Mouse (Mus musculus) neural tube, embryonic 11.5 days (tissue): Measurements from ENCODE around the gene 4430402I18Rik. TPM values are rescaled to one million over a fixed set of nuclear protein-coding genes. Genes with fewer than 3 reads are reported as not detected.

Experiments used
- ATAC-seq: fragments of 200-750 bp; cut with Nextera tagmentation; 2 replicates; pipeline ENCODE4 v1.8.0; 2017; ENCODE audit warnings: moderate number of reproducible peaks, mild to moderate bottlenecking, moderate TSS enrichment, moderate library complexity; ENCODE audit not compliant: insufficient read depth, low FRiP score, low TSS enrichment
- DNase-seq: peaks from one replicate; pipeline ENCODE4 v3.0.0-alpha.2; 2015; ENCODE audit warnings: low spot score
- H3K27ac ChIP-seq: fragments of 300-500 bp; sonication (generic); 2 replicates; pipeline ENCODE4 v1.5.1; 2014; ENCODE audit warnings: low read depth, mild to moderate bottlenecking, low read length
- H3K27me3 ChIP-seq: fragments of 300-500 bp; sonication (generic); 2 replicates; pipeline ENCODE4 v1.6.1; 2014; ENCODE audit warnings: mild to moderate bottlenecking, low read length, mixed read lengths; ENCODE audit not compliant: control insufficient read depth, insufficient read depth
- H3K36me3 ChIP-seq: fragments of 300-500 bp; sonication (generic); 2 replicates; pipeline ENCODE4 v1.6.1; 2014; ENCODE audit warnings: mild to moderate bottlenecking, low read length, moderate library complexity, mixed read lengths; ENCODE audit not compliant: control insufficient read depth, insufficient read depth
- H3K4me1 ChIP-seq: fragments of 300-500 bp; sonication (generic); 2 replicates; pipeline ENCODE4 v1.6.1; 2014; ENCODE audit warnings: low read length, mixed read lengths; ENCODE audit not compliant: control insufficient read depth, insufficient read depth
- H3K4me2 ChIP-seq: fragments of 300-500 bp; sonication (generic); 2 replicates; pipeline ENCODE4 v1.6.1; 2014; ENCODE audit warnings: low read depth, mild to moderate bottlenecking, moderate library complexity
- H3K4me3 ChIP-seq: fragments of 300-500 bp; sonication (generic); 2 replicates; pipeline ENCODE4 v1.5.1; 2014; ENCODE audit warnings: low read depth, low read length
- H3K9ac ChIP-seq: fragments of 300-500 bp; sonication (generic); 2 replicates; pipeline ENCODE4 v1.6.1; 2014; ENCODE audit warnings: mild to moderate bottlenecking, low read length
- H3K9me3 ChIP-seq: fragments of 300-500 bp; sonication (generic); 2 replicates; pipeline ENCODE4 v1.6.1; 2016; ENCODE audit warnings: low read length; ENCODE audit not compliant: control insufficient read depth
- WGBS: fragments of 180-500 bp; shearing (Covaris S2); extraction: QIAGEN DNeasy Blood & Tissue Kit; methylation state at CpG from one replicate; pipeline ENCODE4 v1.1.7; 2014; 5-methylcytosine and 5-hydroxymethylcytosine counted together
- polyA plus RNA-seq: library from polyadenylated mRNA; unstranded; fragments of >200 nt; fragmentation: Nextera tagmentation; extraction: Ambion mirVana; gene quantifications from 2 replicates; pipeline ENCODE4 v1.2.1, GENCODE M21; 2014

Gene 4430402I18Rik
- polyA plus RNA-seq, 1 experiment from 2014 or later: 0.60 TPM

DNA sequence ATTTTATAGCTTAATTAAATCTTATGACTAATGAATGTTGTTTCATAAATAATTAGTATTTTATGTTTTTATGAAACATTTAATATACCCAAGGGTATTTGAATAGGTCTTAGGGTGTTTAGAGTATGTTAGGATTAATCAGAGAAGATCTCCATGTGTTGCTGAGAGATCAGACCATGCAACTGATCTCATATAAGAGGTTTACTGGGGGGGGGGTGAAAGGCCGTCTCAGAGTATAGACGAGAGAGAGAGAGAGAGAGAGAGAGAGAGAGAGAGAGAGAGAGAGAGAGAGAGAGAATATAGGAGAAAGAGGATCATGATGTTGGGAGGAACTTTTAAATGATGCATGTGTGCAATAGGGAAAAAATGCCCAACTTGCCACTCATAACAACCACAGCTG lies 97.2 kb downstream of the 4430402I18Rik start:
- WGBS: 88% methylated on average over 2 of the region's 2 CpGs
- no peaks in the 10 kb centered on the region for H3K4me1 ChIP-seq
- no peak overlapping the region for H3K9ac ChIP-seq
- H3K4me2 ChIP-seq: no peak overlapping the region
- no peaks in the 10 kb centered on the region for H3K27me3 ChIP-seq
- ATAC-seq: no peak
- H3K9me3 ChIP-seq: no peaks in the 10 kb centered on the region
- no peak overlapping the region for H3K4me3 ChIP-seq
- no peaks in the 10 kb centered on the region for H3K36me3 ChIP-seq
- H3K27ac ChIP-seq: no peak overlapping the region
- DNase-seq: no peak

DNA sequence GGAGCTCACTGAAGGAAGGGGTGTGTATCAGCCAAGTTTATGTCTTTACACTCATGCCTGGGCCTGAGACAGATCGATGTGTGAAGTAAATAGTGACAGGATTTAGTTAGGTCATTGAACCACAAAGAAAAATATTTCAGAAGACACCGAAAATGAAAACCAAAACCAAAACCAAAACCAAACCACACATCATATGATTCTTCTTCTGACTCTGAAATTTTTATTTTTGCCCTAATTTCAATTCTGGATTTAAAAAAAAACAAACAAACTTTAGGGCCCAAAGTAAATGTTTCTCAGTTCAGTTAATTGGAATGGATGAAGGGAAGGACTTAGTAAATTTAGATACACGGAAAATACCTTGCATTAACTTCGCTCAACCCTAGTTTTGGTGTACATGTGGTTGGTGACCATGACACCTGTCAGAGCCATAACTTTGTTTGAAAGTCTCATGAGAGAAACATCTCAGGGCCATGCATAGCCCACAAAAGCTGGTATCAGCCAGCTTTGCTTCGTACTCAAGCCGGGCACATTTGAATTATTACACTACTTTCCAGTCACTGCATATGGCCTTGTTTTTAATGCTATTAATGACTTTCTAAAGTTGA lies 98.2 kb downstream of the 4430402I18Rik start:
- H3K4me3 ChIP-seq: no peak overlapping the region
- ATAC-seq: no peak
- H3K4me1 ChIP-seq: no peaks in the 10 kb centered on the region
- no peaks in the 10 kb centered on the region for H3K36me3 ChIP-seq
- no peaks in the 10 kb centered on the region for H3K9me3 ChIP-seq
- 90% methylated on average over 6 of the region's 6 CpGs for whole genome bisulfite sequencing
- H3K9ac ChIP-seq: no peak overlapping the region
- no peak overlapping the region for H3K4me2 ChIP-seq
- no peak overlapping the region for H3K27ac ChIP-seq
- no peak for DNase-seq
- no peaks in the 10 kb centered on the region for H3K27me3 ChIP-seq

DNA sequence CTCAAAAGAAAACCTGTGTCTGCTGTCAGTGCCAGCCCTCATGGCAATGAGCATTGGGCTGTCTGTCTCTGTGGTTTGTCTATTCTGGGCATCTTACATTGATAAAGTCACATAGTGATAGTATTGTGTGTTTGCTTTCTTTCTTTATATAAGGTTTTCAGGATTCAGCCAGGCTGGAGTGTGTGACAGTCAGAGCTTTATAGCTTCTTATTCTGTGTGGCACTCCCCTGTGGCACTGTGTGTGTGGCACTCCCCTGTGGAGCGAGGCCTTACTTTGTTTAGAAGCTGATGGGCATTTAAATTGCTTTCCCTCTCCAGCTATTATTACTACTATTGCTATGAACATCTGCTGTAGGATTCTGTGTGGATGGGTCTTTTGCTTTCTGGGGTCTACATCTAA lies 102.1 kb downstream of the 4430402I18Rik start:
- no peak overlapping the region for H3K9ac ChIP-seq
- no peak for ATAC-seq
- DNase-seq: no peak
- H3K27ac ChIP-seq: no peak overlapping the region
- no peak overlapping the region for H3K4me3 ChIP-seq
- 75% methylated on average over 1 of the region's 1 CpGs for WGBS
- H3K36me3 ChIP-seq: no peaks in the 10 kb centered on the region
- H3K9me3 ChIP-seq: no peaks in the 10 kb centered on the region
- no peaks in the 10 kb centered on the region for H3K27me3 ChIP-seq
- H3K4me1 ChIP-seq: no peaks in the 10 kb centered on the region
- no peak overlapping the region for H3K4me2 ChIP-seq

GRCm38 (mm10) chr19:28864981-28865380 lies 102.6 kb downstream of the 4430402I18Rik start:
- H3K9me3 ChIP-seq: no peaks in the 10 kb centered on the region
- H3K27ac ChIP-seq: no peak overlapping the region
- ATAC-seq: no peak
- H3K9ac ChIP-seq: no peak overlapping the region
- WGBS: 79% methylated on average over 6 of the region's 6 CpGs
- H3K4me2 ChIP-seq: no peak overlapping the region
- H3K4me1 ChIP-seq: no peaks in the 10 kb centered on the region
- H3K4me3 ChIP-seq: no peak overlapping the region
- no peaks in the 10 kb centered on the region for H3K36me3 ChIP-seq
- no peak for DNase-seq
- no peaks in the 10 kb centered on the region for H3K27me3 ChIP-seq

GRCm38 (mm10) chr19:28863626-28864025 lies 104.0 kb downstream of the 4430402I18Rik start:
- H3K4me3 ChIP-seq: no peak overlapping the region
- H3K9ac ChIP-seq: no peak overlapping the region
- ATAC-seq (no peak), DNase-seq (no peak)
- no peaks in the 10 kb centered on the region for H3K36me3 ChIP-seq
- H3K9me3 ChIP-seq: no peaks in the 10 kb centered on the region
- no peaks in the 10 kb centered on the region for H3K4me1 ChIP-seq
- no peak overlapping the region for H3K4me2 ChIP-seq
- H3K27ac ChIP-seq: no peak overlapping the region
- 92% methylated on average over 10 of the region's 10 CpGs for WGBS
- no peaks in the 10 kb centered on the region for H3K27me3 ChIP-seq

DNA sequence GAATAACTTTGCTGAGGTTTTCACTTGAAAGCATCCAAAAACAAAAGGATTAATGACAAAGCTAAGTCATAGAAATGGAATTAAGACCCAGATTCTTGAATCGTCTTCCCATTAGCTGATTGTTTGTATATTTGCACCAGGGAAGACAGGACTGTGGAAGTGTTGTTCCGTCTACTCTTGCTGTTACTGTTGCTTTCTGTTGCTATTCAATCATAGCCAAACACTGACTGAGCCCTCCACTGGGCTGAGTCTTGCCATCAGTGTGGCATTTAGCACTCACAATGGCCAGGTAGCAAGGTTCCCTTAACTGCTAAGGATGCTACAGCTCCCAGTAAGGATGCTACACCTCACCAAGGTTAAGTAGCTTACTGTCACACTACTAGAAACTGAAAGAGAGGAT lies 107.4 kb downstream of the 4430402I18Rik start:
- H3K9ac ChIP-seq: no peak overlapping the region
- 92% methylated on average over 2 of the region's 2 CpGs for WGBS
- no peak overlapping the region for H3K27ac ChIP-seq
- no peaks in the 10 kb centered on the region for H3K36me3 ChIP-seq
- H3K9me3 ChIP-seq: no peaks in the 10 kb centered on the region
- no peak overlapping the region for H3K4me2 ChIP-seq
- DNase-seq: no peak
- H3K27me3 ChIP-seq: no peaks in the 10 kb centered on the region
- H3K4me3 ChIP-seq: no peak overlapping the region
- no peak for ATAC-seq
- no peaks in the 10 kb centered on the region for H3K4me1 ChIP-seq

DNA sequence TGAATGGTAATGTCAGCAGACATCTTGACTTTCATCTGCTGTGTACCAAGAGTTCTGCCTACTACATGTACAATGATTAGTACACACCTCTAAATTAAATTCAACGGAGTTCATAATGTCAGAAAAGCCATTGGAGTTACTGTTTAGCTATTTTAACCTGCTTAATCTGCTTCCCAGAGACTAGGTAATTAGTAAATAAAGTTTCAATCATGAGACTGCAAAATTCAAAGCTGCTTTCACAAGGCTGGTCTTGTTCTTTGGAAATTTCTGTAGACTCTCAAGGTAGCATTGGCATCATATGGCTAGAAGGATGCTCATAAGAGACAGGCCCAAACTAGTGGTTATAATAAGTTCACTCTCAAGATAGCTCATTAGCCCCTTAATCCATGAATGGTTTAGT lies 112.8 kb downstream of the 4430402I18Rik start:
- Histone ChIP-seq H3K4me2 (no peak overlapping the region), H3K9me3 (no peaks in the 10 kb centered on the region), H3K36me3 (no peaks in the 10 kb centered on the region), H3K27me3 (no peaks in the 10 kb centered on the region), H3K4me3 (no peak overlapping the region), H3K9ac (no peak overlapping the region), H3K27ac (no peak overlapping the region), H3K4me1 (no peaks in the 10 kb centered on the region)
- WGBS: 83% methylated on average over 1 of the region's 1 CpGs
- ATAC-seq (no peak), DNase-seq (no peak)

GRCm38 (mm10) chr19:28852001-28852400 lies 115.6 kb downstream of the 4430402I18Rik start:
- H3K36me3 ChIP-seq: no peaks in the 10 kb centered on the region
- no peaks in the 10 kb centered on the region for H3K27me3 ChIP-seq
- ATAC-seq (no peak), DNase-seq (no peak)
- WGBS: 86% methylated on average over 3 of the region's 3 CpGs
- no peak overlapping the region for H3K27ac ChIP-seq
- H3K9me3 ChIP-seq: no peaks in the 10 kb centered on the region
- no peak overlapping the region for H3K9ac ChIP-seq
- H3K4me2 ChIP-seq: no peak overlapping the region
- H3K4me1 ChIP-seq: no peaks in the 10 kb centered on the region
- H3K4me3 ChIP-seq: no peak overlapping the region

DNA sequence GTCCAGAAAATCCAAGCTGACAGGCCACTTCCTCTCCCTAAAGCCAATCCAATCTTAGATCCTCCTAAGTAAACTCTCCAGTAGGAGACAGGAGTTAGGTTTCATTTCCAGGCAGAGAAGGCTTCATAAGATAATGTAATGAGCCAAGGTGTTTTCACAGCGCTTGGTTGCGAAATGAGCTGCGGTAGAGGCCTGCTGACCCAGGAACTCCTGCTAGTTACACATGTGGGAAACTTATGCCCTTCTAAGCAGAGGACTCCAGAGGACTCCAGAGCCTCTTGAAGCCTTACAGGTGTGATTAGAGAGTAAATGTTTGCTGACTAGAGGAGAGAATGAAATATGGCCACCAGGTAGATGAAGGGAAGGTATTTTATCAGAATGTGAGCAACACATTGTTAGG lies 117.1 kb downstream of the 4430402I18Rik start:
- Histone ChIP-seq H3K27ac (no peak overlapping the region), H3K9me3 (no peaks in the 10 kb centered on the region), H3K4me1 (no peaks in the 10 kb centered on the region), H3K9ac (no peak overlapping the region), H3K4me2 (no peak overlapping the region), H3K27me3 (no peaks in the 10 kb centered on the region), H3K4me3 (no peak overlapping the region), H3K36me3 (no peaks in the 10 kb centered on the region)
- DNase-seq (no peak), ATAC-seq (no peak)
- 92% methylated on average over 3 of the region's 3 CpGs for WGBS
